Mouse (Mus musculus) midbrain, embryonic 13.5 days (tissue): Measurements from ENCODE around the gene Frem2. TPM values are rescaled to one million over a fixed set of nuclear protein-coding genes. Genes with fewer than 3 reads are reported as not detected.

ENCODE experiments used
- polyA plus RNA-seq: library from polyadenylated mRNA; unstranded; fragments of >200 nt; fragmentation: Nextera tagmentation; extraction: Ambion mirVana; gene quantifications from 2 replicates; pipeline ENCODE4 v1.2.1, GENCODE M21; 2015

Frem2 gene
- polyA plus RNA-seq, 1 experiment from 2014 or later = 1.0 TPM

Other genes starting within 250 kb of the Frem2 start
- 9.7 and 11.8 TPM in 2 replicates for gene Nhlrc3, start 194.0 kb downstream of the Frem2 start, polyA plus RNA-seq
- 28.7 and 33.2 TPM in 2 replicates for gene Proser1, start 193.7 kb downstream of the Frem2 start, polyA plus RNA-seq
- not detected in 2 replicates for gene Stoml3, start 168.7 kb downstream of the Frem2 start, polyA plus RNA-seq
- not detected in 2 replicates for gene Gm10985, start 187.7 kb upstream of the Frem2 start, polyA plus RNA-seq
- 103 and 108 TPM in 2 replicates for gene Ufm1, start 206.5 kb upstream of the Frem2 start, polyA plus RNA-seq